Mouse (Mus musculus): Measurements from ENCODE around the gene Nsfl1c.
"Not testable (repeated sequence)": the region's sequence is repeated elsewhere in the genome, so short reads cannot be mapped to it uniquely, and the experiment has no call there.

The Nsfl1c gene

DNA sequence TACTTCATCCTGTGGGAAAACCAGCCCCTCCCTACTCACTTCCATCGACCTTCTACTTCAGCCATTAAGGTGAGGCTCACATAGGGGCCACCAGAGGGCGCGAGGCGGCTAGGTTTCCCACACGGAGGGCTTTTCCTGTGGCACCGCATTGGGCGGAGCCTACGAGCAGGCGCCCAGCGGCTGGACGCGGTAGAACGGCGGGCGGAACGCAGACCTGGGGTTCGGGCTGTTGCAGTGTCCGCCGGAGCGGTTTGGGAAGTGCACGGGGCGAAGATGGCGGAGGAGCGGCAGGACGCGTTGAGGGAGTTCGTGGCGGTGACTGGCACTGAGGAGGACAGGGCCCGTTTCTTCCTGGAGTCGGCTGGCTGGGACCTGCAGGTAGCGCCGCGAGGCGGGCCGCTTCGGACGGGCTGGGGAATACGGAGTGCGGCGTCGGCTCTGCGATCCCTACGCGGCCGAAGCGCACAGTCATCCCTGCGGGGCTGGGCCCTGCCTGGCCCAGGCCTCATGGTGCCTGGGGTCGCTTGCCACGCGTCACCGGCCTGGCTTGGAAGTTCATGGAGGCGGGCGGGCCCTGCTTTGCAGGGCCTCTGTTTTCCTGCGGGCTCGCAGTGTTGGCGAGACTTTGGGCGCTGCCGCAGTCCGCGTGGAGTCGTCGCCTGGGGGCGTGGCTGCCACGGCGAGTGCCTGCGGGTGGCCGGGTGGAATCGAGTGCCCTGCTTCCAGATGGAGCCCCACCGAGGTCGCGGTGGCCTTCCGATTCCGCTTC, at the start of gene Nsfl1c:
Nsfl1c (plus strand) TSS at position 148 of the 769 bp plus-strand sequence.
- POLR2A ChIA-PET = interaction anchor here in 2 of 4 experiments (0.7 to 1.5 kb wide), 4 partner anchors 19 to 869 kb away, joined by 3 to 5 read pairs (median 4); partner anchors contain the start of gene Fkbp1a (in 1 of the 2)
- CTCF ChIA-PET = no interaction called here

DNA sequence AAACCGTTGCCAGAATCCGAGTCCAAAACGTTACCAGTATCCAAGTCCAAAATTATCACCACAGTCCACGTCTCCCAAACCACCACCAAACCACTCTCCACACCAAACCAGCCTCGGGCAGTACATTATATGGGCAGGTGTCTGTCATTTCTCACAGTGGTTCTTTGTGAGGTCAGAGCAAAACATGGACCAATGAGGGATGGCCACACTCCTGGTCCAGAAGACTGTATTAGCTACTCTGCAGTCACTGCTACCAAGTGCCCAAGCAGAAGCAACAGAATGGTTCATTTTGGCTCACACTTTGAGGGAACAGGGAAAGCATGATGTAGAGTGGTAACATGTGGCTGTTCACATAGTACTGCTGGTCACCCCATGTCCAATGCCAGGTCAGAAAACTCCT, 17.9 kb upstream of the Nsfl1c start, which contains the start of gene 4921509C19Rik:
4921509C19Rik (minus strand) TSS at position 101 of the 400 bp plus-strand sequence.
- POLR2A ChIA-PET, CTCF ChIA-PET: not testable (repeated sequence)

DNA sequence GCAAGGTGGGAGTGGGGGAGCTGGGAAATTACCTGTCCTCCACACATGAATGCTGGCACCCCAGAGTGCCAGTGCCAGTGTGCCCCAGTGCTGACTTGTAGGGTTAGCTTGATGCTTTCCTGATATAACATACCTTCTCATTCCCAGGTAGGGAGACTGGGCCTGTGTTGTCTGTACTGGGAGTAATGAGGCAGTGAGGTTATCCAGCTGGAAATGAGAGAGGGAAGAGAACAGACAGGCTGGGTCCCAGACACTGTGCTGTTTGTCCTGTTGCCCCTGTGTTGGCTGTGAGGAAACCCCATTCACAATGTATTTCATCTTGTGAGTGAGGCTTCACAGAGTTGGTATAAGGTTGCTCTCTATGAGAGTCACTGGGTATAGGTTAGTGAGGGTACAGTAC, 7.5 kb upstream of the Nsfl1c start:
- ChIA-PET CTCF (no interaction called here), POLR2A (no interaction called here)

DNA sequence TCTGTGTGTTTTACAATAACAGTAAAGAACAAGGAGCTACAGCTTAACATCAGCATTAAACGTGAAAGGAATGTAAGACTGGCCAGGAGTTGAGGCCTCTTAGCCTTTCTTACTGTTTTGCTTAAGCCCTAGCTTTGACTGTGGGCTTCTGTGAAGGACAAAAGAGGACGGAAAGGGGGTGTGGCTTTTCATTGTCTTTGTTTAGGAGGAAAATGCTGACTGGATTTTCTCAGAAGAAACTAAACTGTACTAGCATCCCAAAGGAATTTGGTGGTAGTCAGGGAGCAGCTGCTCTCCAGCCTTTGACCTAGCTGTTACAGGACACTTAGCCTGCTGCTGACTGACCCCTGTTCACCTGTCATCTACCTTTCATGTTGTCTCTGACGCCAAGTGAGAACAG, 4.4 kb downstream of the Nsfl1c start:
- ChIA-PET CTCF (no interaction called here), POLR2A (interaction anchor here in 3 of 4 experiments (0.6 to 2.1 kb wide), 12 partner anchors 10 to 489 kb away, joined by 3 to 8 read pairs (median 4); partner anchors contain the start of genes Fkbp1a (in 2 of the 3) and Snph (in 1 of the 3))

DNA sequence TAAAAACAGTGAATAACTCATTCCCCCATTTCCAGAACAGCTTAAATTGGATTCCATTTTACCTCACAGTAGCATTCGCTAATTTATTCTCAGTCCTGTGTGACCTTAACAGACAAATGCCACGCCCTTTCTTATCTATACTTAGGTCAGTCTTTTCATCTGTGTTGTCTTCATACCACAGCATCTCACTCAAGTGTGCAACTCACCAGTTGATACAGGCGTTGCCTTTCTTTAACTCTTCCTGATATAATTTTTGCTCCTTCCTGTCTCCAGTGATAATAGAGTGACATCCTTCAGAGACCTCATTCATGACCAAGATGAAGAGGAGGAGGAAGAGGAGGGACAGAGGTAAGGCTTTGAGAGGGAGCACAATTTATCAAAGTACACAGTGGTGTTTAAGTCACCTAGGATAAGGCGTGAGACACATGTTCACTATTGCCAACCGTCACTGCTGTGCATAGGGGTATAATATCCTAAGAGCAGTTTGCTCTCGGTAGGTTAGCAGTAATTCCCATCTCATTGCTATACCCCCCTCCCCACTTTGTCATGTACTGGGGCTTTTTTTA, 6.5 kb downstream of the Nsfl1c start:
- CTCF ChIA-PET = no interaction called here
- POLR2A ChIA-PET = interaction anchor here in 1 of 4 experiments (0.6 kb wide), 1 partner anchor 862 kb away, joined by 3 read pairs; no protein-coding TSS in a partner anchor

DNA sequence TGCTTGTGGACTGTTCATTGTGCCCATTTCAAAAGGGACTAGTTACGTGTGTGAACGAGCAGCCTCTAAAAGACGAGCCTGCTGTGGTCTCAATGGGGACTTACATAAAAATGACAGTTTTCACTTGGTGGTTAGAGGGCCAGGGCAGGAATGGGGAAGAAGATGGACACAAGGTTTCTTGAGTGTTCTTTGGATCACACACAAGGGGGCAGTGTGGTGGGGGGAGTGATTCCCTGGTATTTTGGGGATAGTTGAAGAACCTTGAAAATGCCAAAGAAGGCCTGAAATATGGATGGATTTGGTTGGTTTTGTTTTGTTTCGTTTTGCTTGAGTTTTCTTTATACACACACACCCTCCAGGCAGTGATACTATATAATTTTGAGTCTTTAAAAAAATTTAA, 10.2 kb downstream of the Nsfl1c start:
- ChIA-PET POLR2A (interaction anchor here in 1 of 4 experiments (0.6 kb wide), 1 partner anchor 9 kb away, joined by 3 read pairs; no protein-coding TSS in a partner anchor), CTCF (no interaction called here)

DNA sequence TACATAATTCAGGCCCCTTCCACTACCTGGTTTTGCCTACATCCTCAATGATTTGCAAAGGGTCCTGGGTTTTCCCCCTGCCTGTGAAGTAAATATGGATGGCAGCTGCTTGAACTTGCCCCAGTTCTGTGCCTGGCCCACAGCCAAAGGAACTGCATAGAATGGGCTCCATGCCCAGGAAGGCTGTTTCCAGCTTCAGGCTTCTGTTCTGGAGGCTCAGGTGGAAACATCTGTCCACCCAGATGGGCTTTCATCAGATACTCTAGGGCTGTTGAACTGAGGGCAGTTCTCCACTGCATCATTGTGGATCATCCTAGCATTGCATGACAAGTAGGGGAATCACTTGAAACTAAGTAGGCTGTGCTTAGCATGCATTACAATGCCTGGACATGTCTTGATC, 18.2 kb downstream of the Nsfl1c start:
- CTCF ChIA-PET = no interaction called here
- POLR2A ChIA-PET = interaction anchor here in 3 of 4 experiments (0.7 to 2.8 kb wide), 8 partner anchors 9 to 64 kb away, joined by 3 to 12 read pairs (median 3); no protein-coding TSS in a partner anchor

DNA sequence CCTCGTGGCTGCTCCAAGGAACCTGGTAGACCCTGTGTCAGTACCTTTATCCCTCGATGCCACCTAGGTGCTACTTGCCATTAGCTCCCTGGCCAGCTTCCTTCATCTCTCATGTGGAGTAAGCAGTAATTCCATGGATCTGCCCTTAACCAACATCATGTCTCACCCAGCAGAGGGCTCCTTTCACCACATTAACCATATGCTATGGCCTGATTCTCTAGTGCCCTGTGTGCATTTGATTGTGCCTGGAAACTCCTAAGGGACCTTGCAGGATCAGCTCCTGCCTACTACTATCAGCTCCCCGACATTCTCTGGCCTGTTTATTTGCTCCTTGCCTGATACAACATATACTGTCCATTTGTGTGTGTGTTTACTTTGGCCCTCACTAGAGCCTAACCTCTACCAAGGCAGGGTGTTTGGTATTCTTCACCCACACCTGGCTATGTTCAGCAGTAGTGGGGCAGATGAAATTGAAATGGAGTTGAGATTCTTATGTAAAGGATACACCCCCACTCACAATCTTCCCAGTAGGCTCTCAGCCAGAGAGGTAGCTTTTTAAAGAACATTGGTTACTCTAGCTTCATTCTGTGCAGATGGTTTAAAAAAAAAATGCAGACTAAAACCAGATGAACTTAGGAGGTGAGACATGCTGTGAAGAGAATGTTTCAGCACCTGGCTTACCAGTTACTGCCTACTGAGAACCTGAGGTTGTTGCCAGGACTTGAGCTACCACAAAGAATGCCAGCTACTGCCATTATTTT, 19.7 kb downstream of the Nsfl1c start:
- ChIA-PET POLR2A (interaction anchor here in 1 of 4 experiments (0.8 to 2.8 kb wide), 6 partner anchors 8 to 35 kb away, joined by 3 to 12 read pairs (median 5); no protein-coding TSS in a partner anchor), CTCF (no interaction called here)

DNA sequence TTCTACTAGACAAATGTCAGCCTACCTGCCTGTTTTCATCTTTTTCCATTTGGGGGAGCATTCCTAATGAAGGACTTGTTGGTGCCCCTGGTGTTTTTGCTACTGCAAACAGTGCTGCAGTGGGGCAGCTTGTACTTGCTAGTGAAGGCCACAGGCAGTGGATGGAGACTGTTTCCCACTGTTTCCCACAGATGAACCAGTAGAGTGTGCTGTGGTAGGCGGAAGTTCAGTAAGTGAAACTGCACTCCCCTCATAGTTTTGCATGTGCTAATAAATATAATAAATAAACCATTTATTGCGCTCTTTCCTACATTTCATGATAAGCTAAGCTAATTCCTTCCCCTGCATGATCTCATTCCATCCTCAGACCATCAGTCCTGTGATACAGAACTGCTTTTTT, 25.0 kb downstream of the Nsfl1c start:
- ChIA-PET CTCF (no interaction called here), POLR2A (interaction anchor here in 2 of 4 experiments (1.0 to 2.8 kb wide), 4 partner anchors 21 to 480 kb away, joined by 3 to 8 read pairs (median 4); partner anchors contain the start of genes Fkbp1a (in 1 of the 2), Nanp (in 1 of the 2) and Ninl (in 1 of the 2))

DNA sequence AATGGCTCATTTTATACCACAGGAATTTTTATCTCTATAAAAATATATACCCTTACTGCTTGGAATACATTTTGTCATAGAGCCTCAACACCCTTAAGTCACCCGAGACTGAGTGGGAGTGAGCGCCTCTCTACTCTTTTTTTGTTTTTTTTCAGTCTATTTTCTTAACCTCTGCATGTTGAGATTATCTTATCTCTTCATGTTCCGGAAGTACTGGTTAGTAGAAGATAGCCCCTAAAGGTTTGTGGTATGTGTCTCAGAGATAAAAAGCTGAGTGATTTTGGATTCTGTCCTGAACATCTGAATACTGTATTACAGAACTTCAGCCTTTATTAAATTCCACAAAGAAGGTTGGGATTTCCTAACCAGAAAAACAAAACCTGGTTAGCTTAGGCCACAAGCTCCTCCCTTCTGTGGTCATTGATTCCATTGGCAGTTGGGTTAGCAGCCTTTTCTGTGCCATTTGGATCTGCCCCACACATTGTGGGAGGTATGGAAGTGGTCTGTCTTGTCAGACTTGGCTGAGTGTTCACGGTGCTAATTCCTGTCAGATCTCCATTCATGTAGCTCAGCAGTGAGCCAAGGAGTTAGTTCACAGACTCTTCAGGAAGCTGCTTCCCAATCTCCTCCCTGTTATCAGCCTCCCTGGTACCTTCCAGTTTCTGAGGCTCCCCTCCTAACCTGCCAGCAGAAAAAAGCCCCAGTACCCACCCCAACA, 30.5 kb downstream of the Nsfl1c start:
- POLR2A ChIA-PET = interaction anchor here in 1 of 4 experiments (1.0 to 1.7 kb wide), 3 partner anchors 11 to 14 kb away, joined by 3 to 4 read pairs (median 3); no protein-coding TSS in a partner anchor
- CTCF ChIA-PET = interaction anchor here in 1 of 4 experiments (0.6 kb wide), 1 partner anchor 538 kb away, joined by 3 read pairs; no protein-coding TSS in a partner anchor

DNA sequence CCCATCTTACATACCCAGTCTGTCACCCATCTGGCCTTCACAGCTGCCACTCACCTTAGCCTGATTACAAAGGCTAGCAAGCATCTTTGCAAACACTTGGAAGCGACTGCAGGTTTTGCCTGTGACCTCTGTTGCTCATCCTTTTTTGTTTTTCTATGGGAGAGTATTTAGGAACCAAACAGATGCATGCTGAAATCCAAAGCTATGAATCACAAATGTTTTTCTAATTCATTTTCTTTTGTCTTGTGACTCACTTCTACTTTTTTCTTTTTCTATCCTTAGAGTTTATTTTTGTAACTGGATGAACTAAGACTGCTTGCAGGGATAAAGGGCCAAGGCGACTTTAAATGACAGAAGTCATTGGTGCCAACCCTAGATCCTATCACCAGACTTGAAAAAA, 31.5 kb downstream of the Nsfl1c start:
- ChIA-PET CTCF (no interaction called here), POLR2A (interaction anchor here in 1 of 4 experiments (1.3 to 1.7 kb wide), 2 partner anchors 10 to 13 kb away, joined by 3 to 4 read pairs; no protein-coding TSS in a partner anchor)

DNA sequence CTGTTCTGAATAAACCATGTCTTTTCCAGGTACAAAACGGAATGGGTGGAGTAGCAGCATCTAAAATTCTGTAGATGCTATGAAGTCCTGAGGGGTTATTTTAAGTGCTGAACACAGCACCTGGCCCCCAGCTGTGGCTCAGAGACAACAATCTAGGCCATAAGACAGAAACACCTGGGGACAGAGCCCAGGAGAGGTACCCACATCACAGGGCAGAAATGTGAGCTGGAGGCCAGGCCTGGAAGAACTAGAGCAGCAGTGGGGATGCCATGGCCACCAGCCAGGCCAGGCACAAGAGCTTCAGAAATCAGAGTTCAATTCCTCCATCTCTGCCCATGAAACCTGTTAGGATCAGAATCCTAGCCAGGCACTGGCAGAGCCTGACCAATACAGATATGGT, 34.1 kb downstream of the Nsfl1c start:
- CTCF ChIA-PET = no interaction called here
- POLR2A ChIA-PET = interaction anchor here in 1 of 4 experiments (1.4 to 2.7 kb wide), 2 partner anchors 14 to 22 kb away, joined by 4 to 7 read pairs; no protein-coding TSS in a partner anchor

DNA sequence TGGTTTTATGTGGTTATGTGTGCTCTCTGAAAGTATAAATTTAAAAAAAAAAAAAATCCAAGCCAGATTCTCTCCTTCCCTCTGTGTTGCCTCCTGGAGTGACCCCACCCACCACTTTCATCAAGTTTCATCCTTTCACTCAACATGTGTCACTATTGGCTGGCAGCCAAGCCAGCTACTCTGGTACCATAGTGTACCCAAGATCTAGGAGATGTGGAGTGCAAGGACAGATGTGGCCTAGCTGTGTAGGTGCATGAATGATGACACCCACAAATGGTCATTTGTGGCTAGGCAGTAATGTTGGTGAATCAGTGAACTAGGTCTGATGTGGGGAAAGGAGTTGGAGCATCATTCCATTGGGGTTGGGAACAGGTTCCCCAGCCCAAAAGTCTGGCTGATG, 35.2 kb downstream of the Nsfl1c start:
- ChIA-PET POLR2A (interaction anchor here in 1 of 4 experiments (1.4 to 2.7 kb wide), 2 partner anchors 16 to 20 kb away, joined by 4 to 7 read pairs; no protein-coding TSS in a partner anchor), CTCF (no interaction called here)

DNA sequence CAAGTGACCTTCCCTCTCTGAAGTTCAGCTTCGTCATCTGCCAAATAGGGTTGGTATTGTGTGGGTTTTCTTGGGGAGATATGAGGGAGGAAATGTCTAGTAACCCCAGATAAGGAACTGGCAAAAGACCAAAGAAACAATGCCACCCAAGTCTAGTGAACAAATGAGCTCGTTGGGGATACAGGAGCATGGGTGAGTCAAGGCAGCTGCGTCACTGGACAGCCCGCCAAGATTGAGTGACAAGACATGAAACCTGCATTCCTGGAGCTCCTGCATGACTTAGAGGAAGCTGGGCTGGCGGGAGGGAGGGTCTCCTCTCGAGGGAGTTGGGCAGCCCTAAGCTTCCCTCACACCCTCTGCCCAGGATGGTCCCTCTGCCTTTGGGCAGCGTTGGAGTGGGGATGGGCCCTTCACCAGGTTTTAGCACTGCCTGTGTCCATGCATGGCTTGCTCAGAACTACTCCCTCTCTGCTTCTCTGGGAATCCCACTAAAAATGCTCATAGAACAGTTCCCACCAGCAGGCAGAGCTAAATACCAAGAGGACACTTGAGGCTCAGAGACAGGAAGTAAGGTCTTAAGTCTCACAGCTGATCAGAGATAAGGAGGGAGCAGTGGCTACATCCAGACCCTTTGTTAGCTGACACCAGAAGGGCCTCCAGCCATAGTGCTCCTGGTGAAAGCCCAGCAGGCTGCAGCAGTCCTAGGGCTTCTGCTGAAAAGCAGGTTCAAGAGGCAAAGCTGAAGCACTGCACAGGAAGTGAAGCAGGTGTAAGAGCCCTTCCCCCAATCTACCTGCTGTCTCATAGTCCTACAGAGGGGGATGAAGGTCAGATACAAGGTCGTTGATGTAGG, 36.6 kb downstream of the Nsfl1c start:
- CTCF ChIA-PET = interaction anchor here in 1 of 4 experiments (1.1 kb wide), 1 partner anchor 45 kb away, joined by 3 read pairs; no protein-coding TSS in a partner anchor
- POLR2A ChIA-PET = interaction anchor here in 3 of 4 experiments (0.7 to 3.2 kb wide), 7 partner anchors 11 to 45 kb away, joined by 3 to 18 read pairs (median 3); partner anchors contain the start of gene Fkbp1a (in 2 of the 3)

DNA sequence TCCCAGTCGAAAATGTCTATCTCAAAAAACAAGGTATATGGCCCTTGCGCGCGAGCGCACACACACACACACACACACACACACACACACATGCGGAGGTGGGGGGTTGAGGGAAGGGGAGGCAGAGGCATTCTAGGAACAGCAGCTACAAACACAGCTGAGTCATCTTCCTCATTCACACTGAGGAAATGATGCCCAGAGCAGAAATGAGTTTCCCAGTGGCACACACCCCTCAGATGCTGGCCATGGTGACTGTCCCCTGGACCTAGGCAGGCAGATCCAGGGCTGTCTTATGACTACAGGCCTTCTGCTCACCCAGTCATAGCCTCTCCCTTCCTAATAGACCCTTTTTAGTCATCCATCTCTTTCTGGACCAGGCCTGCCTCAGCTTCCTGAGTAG, 39.6 kb downstream of the Nsfl1c start:
- ChIA-PET POLR2A (interaction anchor here in 2 of 4 experiments (0.6 to 1.9 kb wide), 6 partner anchors 8 to 41 kb away, joined by 3 to 10 read pairs (median 4); partner anchors contain the start of gene Fkbp1a (in 2 of the 2)), CTCF (no interaction called here)

DNA sequence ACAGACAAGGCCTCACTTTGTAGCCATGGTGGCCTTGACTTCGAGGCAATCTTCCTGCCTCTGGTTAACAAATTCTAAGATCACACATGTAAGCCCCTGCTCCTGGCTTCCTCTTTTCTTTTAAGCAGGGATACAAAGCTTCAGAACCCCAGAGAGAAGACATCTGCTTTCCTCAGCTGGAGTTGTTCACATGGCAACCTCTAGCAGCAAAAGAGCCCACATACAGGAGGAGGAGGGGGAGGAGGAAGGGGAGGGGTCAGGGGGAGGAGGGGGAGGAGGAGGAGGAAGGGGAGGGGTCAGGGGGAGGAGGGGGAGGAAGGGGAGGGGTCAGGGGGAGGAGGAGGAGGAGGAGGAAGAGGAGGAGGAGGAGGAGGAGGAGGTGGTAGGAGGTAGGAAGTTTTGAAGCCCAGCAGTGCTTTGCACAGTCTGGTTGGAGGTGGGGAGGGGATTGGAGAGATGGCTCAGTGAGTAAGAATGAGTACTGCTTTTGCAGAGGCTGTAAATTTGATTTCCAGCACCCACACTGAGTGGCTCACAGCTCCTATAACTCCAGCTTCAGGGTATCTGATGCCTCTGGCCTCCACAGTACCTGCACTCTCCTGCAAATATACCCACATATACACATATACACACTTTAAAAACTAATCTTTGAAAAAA, 42.1 kb downstream of the Nsfl1c start:
- POLR2A ChIA-PET = interaction anchor here in 2 of 4 experiments (0.6 to 1.9 kb wide), 5 partner anchors 11 to 16 kb away, joined by 3 to 7 read pairs (median 4); no protein-coding TSS in a partner anchor

More for the DNA sequence above, 42.1 kb downstream of the Nsfl1c start:
- CTCF ChIA-PET = interaction anchor here in 1 of 4 experiments (0.5 kb wide), 1 partner anchor 43 kb away, joined by 4 read pairs; no protein-coding TSS in a partner anchor
